Mouse (Mus musculus): ENCODE data around the gene Sdk1.

The Sdk1 gene

DNA sequence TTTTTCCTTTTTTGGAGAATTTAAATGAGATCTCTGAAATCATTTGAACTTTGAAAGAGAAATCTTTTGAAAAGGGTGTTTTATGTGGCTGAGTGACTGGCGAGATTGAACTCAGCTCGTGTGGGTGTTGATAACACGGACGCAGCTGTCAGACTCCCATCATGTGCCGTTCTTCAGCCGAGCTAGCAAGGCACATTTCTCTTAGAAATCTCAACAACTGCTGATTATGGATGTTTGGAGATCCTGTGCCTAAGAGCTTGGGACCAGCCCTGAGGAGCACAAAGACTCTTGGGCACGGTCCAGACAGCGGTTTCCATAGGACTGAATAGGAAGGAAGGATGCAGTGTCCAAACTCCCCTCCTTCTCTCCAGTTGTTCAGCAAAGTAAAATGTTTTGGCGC lies 648.5 kb downstream of the Sdk1 start:
- peak; percentile 42 for DNase-seq (ENCODE audit: inconsistent ontology term)

GRCm38 (mm10) chr5:141896402-141896801 lies 655.1 kb downstream of the Sdk1 start:
- no peak for DNase-seq (ENCODE audit: inconsistent ontology term)

DNA sequence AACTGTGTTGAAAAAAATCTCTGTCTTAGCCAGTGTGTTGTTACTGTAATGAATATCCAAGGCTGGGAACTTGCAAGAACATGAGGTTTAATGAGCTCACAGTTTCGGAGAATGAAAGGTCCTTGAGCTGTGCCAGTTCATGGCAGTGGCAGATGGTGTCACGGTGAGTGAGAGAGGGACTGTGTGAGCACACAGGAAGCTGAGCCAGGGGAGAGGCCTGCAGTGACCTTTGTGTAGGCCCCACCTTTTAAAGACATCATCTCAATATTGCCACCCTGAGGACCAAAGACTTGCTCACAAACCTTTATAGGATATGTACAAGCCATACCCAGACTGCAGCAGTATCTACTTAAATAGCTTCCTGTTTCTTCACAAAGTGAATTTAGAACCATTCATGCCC lies 656.2 kb downstream of the Sdk1 start:
- DNase-seq (ENCODE audit: inconsistent ontology term), result no peak

DNA sequence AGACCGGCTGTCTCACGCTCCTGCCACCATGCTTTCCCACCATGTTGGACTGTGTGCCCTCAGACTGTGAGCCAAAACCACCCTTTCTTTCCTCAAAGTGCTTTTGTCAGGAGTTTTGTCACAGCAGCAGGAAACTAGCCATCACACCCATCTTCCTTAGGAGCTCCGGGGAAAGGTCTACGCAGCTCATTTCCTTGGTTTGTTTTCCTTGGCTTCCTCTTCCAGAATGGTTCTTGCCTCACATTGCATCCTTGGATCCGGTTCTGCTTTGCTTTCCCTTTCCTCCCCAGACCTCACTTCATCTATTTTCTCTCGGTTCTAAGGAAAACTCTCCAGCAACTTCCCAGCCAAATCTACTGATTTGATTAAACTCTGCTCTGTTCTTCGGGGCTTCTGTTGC lies 658.5 kb downstream of the Sdk1 start:
- no peak for DNase-seq (ENCODE audit: inconsistent ontology term)

- no peak for DNase-seq (ENCODE audit: inconsistent ontology term)
Observed at GRCm38 (mm10) chr5:141902544-141903250, 661.4 kb downstream of the Sdk1 start.

GRCm38 (mm10) chr5:141910444-141910843 lies 669.2 kb downstream of the Sdk1 start:
- no peak for DNase-seq (ENCODE audit: inconsistent ontology term)

GRCm38 (mm10) chr5:141910886-141911285 lies 669.6 kb downstream of the Sdk1 start:
- no peak for DNase-seq (ENCODE audit: inconsistent ontology term)

DNA sequence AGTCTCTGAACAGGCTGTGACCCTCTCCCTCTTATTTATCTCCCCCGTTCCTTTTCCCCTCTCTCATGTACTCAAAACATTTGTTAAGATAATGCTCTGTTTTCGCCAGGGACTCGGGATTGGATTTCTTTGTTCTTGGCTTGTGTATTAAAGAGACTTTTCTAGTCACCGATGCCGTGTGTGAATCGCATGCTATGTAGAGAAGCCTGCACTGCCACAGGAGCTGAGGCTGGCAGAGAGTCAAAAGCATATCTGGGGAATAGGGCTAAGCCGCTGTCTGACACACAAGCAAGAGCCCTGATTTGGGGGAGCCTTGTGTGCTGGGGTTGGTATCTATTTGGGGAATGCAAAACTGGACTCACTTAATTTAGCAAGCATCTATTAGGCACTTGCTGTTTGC lies 671.6 kb downstream of the Sdk1 start:
- DNase-seq (ENCODE audit: inconsistent ontology term), result no peak

DNA sequence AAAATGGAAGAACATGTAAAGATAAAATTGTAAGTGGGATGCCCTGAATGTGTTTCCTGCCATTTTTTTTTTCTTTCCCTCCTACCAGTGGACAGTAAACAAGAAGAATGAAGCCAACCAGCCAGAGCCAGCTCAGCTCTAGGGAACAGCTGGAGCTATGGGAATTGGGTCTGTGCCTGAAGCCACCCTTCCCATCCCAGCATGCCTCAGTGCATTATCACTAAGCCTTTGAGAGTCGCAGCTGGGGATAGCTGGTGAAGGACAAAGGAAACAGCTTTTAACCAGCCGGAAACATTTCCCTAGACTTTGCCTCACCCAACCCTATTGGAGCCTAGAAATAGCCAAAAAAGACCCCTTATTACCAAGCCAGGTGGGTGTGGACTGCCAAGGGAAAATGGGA lies 675.7 kb downstream of the Sdk1 start:
- DNase-seq (ENCODE audit: inconsistent ontology term), result peak; percentile 40

DNA sequence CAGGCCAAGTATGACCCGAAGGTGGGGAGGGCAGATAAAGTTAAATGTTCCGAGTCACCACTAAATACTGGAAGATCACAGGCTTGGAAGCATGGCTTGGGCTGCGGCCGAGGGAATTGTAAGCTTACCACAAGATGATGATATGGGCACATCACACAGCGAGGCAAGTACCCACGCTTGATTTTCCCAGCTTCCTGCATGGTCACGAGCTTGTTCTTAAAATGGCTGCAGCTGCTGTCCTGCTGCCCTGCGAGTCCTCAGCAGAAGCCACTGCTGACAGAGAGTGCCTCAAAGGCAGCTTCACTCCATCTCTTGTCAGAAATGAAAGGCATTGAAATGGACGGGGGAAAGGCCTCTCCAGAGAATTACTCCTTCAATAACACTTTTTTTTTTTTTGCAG lies 697.7 kb downstream of the Sdk1 start:
- DNase-seq (ENCODE audit: inconsistent ontology term), result no peak

DNA sequence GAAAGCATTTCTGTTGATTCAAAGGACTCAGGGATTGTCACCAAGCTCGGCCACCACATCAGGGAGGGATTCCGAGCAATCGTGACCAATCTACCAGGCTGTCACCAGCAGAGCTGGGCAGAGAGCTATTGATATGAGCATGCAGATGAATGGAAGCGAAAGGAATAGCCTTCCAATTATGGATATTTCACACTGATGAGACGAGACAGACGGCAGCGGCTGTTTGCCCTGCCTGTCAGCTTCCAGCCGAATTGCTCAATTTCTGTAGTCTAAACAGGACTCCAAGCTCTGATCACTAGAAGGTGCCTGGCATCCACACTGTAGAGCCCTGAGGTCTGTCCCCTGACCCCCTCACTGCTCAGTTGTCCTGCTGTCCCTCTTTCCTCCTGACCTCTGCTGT lies 699.3 kb downstream of the Sdk1 start:
- DNase-seq (ENCODE audit: inconsistent ontology term), result peak; percentile 69

DNA sequence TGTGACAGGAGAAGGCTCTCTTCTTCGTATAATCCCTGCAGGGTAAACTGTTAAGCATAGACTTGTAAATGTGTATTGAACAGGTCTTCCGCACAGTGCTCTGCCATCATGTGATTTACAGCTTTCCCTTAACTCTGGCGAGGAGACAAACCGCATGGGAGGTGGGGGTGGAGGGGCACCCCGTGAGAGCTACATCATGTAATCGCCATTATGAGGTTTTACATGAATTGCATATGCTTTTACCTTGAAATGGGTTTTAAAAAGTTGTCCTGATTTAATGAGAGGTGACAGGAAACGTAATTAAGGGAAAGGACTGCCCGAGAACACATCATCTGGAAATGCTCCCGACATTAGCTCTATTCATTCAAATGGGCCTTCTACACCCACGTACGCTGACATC lies 709.5 kb downstream of the Sdk1 start:
- peak; percentile 46 for DNase-seq (ENCODE audit: inconsistent ontology term)

DNA sequence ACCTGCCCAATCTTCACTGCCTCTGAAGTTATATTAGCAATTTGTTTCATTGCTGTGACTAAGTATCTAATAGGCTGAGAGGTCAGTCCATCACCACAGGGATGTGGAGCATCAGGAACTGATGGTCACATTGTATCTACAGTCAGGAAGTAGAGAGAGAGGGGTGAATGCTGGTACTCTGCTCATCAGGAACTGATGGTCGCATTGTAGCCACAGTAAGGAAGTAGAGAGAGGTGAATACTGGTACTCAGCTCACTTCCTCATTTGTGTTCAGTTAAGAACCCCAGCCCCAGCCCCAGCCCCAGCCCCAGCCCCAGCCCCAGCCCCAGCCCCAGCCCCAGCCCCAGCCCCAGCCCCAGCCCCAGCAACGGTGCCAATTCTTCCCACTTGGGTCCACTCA lies 711.0 kb downstream of the Sdk1 start:
- no peak for DNase-seq (ENCODE audit: inconsistent ontology term)

- DNase-seq (ENCODE audit: inconsistent ontology term), result no peak
Observed at GRCm38 (mm10) chr5:141952708-141953490, 711.6 kb downstream of the Sdk1 start.

- DNase-seq (ENCODE audit: inconsistent ontology term), result peak; percentile 60
Observed at GRCm38 (mm10) chr5:141971071-141971470, 729.8 kb downstream of the Sdk1 start.

DNA sequence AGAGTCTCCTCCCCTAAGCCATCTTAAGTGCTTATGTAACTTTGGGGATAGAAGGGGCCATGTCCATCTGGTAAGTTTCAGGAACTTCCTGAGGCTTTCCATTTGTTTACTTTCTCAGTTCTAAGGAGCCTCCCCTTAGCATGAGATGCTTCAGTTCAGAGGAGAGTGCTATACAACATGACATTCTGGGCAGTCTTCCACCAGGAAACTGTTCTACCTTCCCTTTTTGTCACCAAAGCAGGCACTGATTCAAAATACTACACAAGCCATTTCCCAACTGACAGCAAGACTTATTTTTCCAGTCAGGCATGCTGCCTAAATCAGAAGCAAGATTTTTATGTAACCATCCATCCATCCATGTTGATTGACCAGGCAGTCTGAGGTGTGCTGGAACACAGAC lies 738.2 kb downstream of the Sdk1 start:
- no peak for DNase-seq (ENCODE audit: inconsistent ontology term)

- DNase-seq (ENCODE audit: inconsistent ontology term), result no peak
Observed at GRCm38 (mm10) chr5:141980746-141981145, 739.5 kb downstream of the Sdk1 start.

GRCm38 (mm10) chr5:141984322-141984721 lies 743.0 kb downstream of the Sdk1 start:
- DNase-seq (ENCODE audit: inconsistent ontology term), result no peak

DNA sequence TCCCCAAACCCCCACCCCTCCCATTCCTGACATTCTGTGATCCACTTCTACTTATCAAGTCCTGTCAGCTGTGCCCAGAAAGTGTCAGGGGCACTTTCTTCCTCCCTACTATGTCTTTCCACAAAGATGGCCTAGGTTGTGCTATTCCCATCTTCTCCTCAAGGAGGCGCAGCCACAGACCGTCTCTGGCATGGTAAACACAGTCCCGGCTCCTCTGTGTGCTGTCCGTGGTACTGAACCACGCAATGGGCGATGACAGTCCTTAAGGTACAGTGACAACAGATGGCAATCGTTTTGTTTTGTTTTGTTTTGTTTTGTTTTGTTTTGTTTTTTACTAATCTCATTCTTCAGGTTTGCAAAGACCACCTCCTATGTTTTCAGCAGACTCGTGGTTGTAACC lies 743.7 kb downstream of the Sdk1 start:
- DNase-seq (ENCODE audit: inconsistent ontology term), result peak; percentile 54

- no peak for DNase-seq (ENCODE audit: inconsistent ontology term)
Observed at GRCm38 (mm10) chr5:141985551-141985950, 744.3 kb downstream of the Sdk1 start.

DNA sequence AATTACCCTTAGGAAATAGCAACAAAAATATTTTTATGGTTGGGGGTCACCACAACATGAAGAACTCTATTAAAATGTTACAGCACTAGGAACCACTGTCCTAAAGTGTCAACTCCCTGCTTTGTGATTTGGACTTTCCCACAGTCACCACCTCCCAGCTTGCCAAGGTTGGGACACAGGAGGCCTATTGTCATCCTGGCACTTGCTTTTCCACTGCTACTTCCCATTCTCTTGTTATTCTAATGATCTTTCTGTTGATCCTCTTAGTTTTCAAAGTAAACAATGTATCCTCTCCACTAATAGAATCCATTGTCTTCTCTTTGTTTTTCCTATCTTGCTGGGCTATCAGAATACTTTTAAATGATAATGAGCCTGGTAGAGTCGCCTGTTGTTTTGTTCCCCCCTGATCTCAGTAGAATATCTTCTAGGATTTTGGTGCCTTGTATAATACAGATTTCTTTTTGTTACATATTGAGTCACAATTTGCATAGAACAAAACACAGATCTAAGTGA lies 746.1 kb downstream of the Sdk1 start:
- no peak for DNase-seq (ENCODE audit: inconsistent ontology term)

GRCm38 (mm10) chr5:141988685-141989084 lies 747.4 kb downstream of the Sdk1 start:
- no peak for DNase-seq (ENCODE audit: inconsistent ontology term)

- no peak for DNase-seq (ENCODE audit: inconsistent ontology term)
Observed at GRCm38 (mm10) chr5:141994192-141994591, 752.9 kb downstream of the Sdk1 start.

All from Muller cell, postnatal 12 days (primary cell).